Mouse (Mus musculus): Measurements from ENCODE around the gene Mef2d. TPM values are rescaled to one million over a fixed set of nuclear protein-coding genes. Genes with fewer than 3 reads are reported as not detected.
A peak's percentile ranks its signal among the peaks of the same experiment; 100 is the strongest.

The Mef2d gene
- polyA plus RNA-seq, 2 experiments = 6.4 to 10.3 TPM

DNA sequence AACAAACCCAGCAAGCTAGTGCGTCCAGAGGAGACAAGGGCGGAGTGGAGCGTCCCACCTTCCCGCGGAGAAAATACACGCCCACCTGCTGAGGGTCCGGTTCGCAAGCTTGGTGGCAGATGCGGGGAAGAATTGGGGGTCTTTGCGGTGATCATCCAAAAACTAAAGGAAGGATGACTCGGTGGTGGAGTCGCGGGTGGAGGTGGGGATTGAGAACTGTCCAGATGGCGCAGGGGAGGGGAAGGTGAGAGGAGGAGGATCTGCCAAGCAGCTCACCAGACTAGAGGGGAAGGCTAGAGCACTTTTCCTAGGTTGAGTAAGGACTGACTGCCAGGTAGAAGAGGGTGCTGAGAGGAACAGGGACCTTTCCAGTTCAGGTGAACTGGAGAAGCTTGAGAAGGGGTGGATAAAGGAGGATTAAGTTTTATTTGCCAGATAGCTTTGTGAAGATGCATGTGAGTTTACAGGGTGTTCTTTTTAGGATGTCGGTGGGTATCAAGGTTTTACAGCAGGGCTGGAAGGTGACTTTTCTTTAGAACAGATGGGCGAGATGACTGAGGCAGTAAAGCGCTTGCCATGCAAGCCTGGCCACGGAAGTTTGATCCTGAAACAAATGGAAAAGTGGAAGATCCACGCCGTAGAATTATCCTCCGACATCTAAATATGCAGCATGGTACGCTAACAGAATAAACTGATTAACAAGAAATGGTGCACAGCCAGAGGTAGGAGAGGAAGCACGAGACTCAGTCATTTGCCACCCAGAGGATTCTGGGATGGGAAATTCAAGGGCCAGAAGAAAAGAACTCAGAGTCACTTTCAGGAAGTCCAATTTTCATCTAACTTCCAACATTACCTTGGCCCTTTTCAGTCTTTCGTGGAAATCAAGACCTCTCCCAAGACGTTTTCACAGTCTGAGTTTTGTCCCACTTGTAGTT is 2.7 kb upstream of the Mef2d start:
- 17% methylated on average over 25 of the region's 25 CpGs for WGBS (ENCODE audit: insufficient replicate concordance)
- Histone ChIP-seq H3K9me3 (ENCODE audit: control insufficient read depth, low read length) (no peaks in the 10 kb centered on the region), H3K4me1 (replicated peaks; ENCODE audit: control insufficient read depth in 2 of 2, insufficient read depth in 2 of 2, low read length in 1 of 2) (peaks cover 19 to 43% of the 10 kb centered on the region in 2 experiments)

DNA sequence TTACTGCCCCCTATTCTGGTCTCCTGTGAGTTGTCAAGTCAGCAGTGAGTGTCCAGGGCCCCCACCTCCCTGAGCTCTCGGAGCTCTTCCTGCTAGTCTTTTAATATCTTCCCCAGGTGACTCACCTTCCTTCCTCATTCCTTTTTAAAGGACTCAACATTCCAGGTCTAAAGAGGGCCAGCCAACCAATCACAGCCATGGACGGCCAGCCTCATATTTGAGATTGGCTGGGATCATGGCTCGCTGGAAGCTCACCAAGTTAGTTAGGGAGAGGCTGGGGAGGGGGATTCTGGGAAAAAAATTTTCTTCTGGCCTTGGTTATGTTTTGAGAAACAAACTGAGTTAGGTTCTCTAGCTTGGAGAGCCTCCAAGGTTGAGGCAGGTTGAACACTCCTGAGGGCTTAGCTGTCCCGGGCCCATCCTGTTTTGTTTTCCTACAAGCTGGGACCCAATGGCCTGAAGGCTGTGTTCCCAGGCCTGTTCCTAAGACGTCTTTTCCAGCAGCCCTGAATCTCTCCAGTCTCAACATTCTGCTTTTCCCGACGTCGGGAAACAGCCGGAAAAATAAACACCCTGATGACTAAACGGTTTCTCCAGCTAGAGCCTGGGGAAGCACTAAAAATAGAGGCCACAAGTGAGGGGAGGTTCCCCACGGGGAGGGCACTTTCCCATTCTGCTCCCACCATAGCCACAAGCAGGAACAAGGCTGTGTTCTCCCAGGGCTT is 1.8 kb upstream of the Mef2d start:
- Histone ChIP-seq H3K36me3 (replicated peaks; ENCODE audit: control insufficient read depth, insufficient read depth, low read depth) (no peaks in the 10 kb centered on the region), H3K27ac (no peak overlapping the region), H3K4me2 (ENCODE audit: low read depth) (no peak overlapping the region), H3K4me3 (ENCODE audit: insufficient read depth in 1 of 2, low read depth in 2 of 2, low read length in 2 of 2) (no peak overlapping the region), H3K9ac (replicated peaks) (no peak overlapping the region), H3K9me3 (ENCODE audit: control insufficient read depth, low read length) (no peaks in the 10 kb centered on the region), H3K27me3 (ENCODE audit: control insufficient read depth, insufficient read depth, low read length) (no peaks in the 10 kb centered on the region), H3K4me1 (replicated peaks; ENCODE audit: control insufficient read depth in 2 of 2, insufficient read depth in 2 of 2, low read length in 1 of 2) (peaks cover 26 to 51% of the 10 kb centered on the region in 2 experiments)
- 29% methylated on average over 11 of the region's 11 CpGs for WGBS (ENCODE audit: insufficient replicate concordance)
- TF ChIP-seq CTCF (IDR thresholded peaks at IDR 0.05; ENCODE audit: low read depth) = no peak
- no peak for TF ChIP-seq EP300 (IDR thresholded peaks at IDR 0.05; ENCODE audit: low read depth)
- DNase-seq (ENCODE audit: low read depth in 3 of 3, low spot score in 3 of 3) (no peak), ATAC-seq (ENCODE audit: insufficient read depth) (no peak)

More for the DNA sequence above, 2.7 kb upstream of the Mef2d start:
- DNase-seq (ENCODE audit: low read depth in 3 of 3, low spot score in 3 of 3) (no peak), ATAC-seq (ENCODE audit: insufficient read depth) (no peak)
- Histone ChIP-seq H3K9ac (replicated peaks) (peak overlapping the region; percentile 51), H3K4me2 (ENCODE audit: low read depth) (peak overlapping the region; percentile 83), H3K27me3 (ENCODE audit: control insufficient read depth, insufficient read depth, low read length) (no peaks in the 10 kb centered on the region), H3K4me3 (ENCODE audit: insufficient read depth in 1 of 2, low read depth in 2 of 2, low read length in 2 of 2) (peak overlapping the region; percentile 57 to 58), H3K36me3 (replicated peaks; ENCODE audit: control insufficient read depth, insufficient read depth, low read depth) (no peaks in the 10 kb centered on the region), H3K27ac (no peak overlapping the region)
- TF ChIP-seq EP300 (IDR thresholded peaks at IDR 0.05; ENCODE audit: low read depth) (no peak), CTCF (IDR thresholded peaks at IDR 0.05; ENCODE audit: low read depth) (no peak)

- Histone ChIP-seq H3K27me3 (ENCODE audit: control insufficient read depth, insufficient read depth, low read length) (no peaks in the 10 kb centered on the region), H3K27ac (peak overlapping the region; percentile 84), H3K4me3 (ENCODE audit: insufficient read depth in 1 of 2, low read depth in 2 of 2, low read length in 2 of 2) (no peak overlapping the region; a peak in 1 of 4 replicates), H3K4me1 (replicated peaks; ENCODE audit: control insufficient read depth in 2 of 2, insufficient read depth in 2 of 2, low read length in 1 of 2) (peaks cover 31 to 57% of the 10 kb centered on the region in 2 experiments), H3K9ac (replicated peaks) (no peak overlapping the region), H3K9me3 (ENCODE audit: control insufficient read depth, low read length) (no peaks in the 10 kb centered on the region), H3K4me2 (ENCODE audit: low read depth) (peak overlapping the region; percentile 78), H3K36me3 (replicated peaks; ENCODE audit: control insufficient read depth, insufficient read depth, low read depth) (no peaks in the 10 kb centered on the region)
- TF ChIP-seq EP300 (IDR thresholded peaks at IDR 0.05; ENCODE audit: low read depth) (no peak), CTCF (IDR thresholded peaks at IDR 0.05; ENCODE audit: low read depth) (no peak)
- ATAC-seq (ENCODE audit: insufficient read depth) (no peak), DNase-seq (ENCODE audit: low read depth in 3 of 3, low spot score in 3 of 3) (no peak)
- 31% methylated on average over 6 of the region's 6 CpGs for WGBS (ENCODE audit: insufficient replicate concordance)
These were observed 1.2 kb upstream of the Mef2d start for GRCm38 (mm10) chr3:88140903-88141430.

- Histone ChIP-seq H3K4me1 (replicated peaks; ENCODE audit: control insufficient read depth in 2 of 2, insufficient read depth in 2 of 2, low read length in 1 of 2) (peaks cover 36 to 62% of the 10 kb centered on the region in 2 experiments), H3K4me3 (ENCODE audit: insufficient read depth in 1 of 2, low read depth in 2 of 2, low read length in 2 of 2) (peak overlapping the region; percentile 59 to 81), H3K9me3 (ENCODE audit: control insufficient read depth, low read length) (no peaks in the 10 kb centered on the region), H3K4me2 (ENCODE audit: low read depth) (peak overlapping the region; percentile 78), H3K27me3 (ENCODE audit: control insufficient read depth, insufficient read depth, low read length) (no peaks in the 10 kb centered on the region), H3K9ac (replicated peaks) (peak overlapping the region; percentile 34), H3K36me3 (replicated peaks; ENCODE audit: control insufficient read depth, insufficient read depth, low read depth) (no peaks in the 10 kb centered on the region), H3K27ac (peak overlapping the region; percentile 84)
- ATAC-seq (ENCODE audit: insufficient read depth) = no peak
- 9% methylated on average over 9 of the region's 9 CpGs for WGBS (ENCODE audit: insufficient replicate concordance)
- no peak for TF ChIP-seq EP300 (IDR thresholded peaks at IDR 0.05; ENCODE audit: low read depth)
- TF ChIP-seq CTCF (IDR thresholded peaks at IDR 0.05; ENCODE audit: low read depth) = no peak
- no peak for DNase-seq (ENCODE audit: low read depth in 3 of 3, low spot score in 3 of 3)
These were observed 759 bp upstream of the Mef2d start for GRCm38 (mm10) chr3:88141439-88141786.

GRCm38 (mm10) chr3:88142546-88142915 is 359 bp downstream of the Mef2d start:
- TF ChIP-seq EP300 (IDR thresholded peaks at IDR 0.05; ENCODE audit: low read depth) = no peak
- TF ChIP-seq CTCF (IDR thresholded peaks at IDR 0.05; ENCODE audit: low read depth) = no peak
- H3K36me3 ChIP-seq (replicated peaks; ENCODE audit: control insufficient read depth, insufficient read depth, low read depth) = no peaks in the 10 kb centered on the region
- H3K4me3 ChIP-seq (ENCODE audit: insufficient read depth in 1 of 2, low read depth in 2 of 2, low read length in 2 of 2) = peak overlapping the region; percentile 70 to 81
- no peaks in the 10 kb centered on the region for H3K27me3 ChIP-seq (ENCODE audit: control insufficient read depth, insufficient read depth, low read length)
- no peaks in the 10 kb centered on the region for H3K9me3 ChIP-seq (ENCODE audit: control insufficient read depth, low read length)
- WGBS (ENCODE audit: insufficient replicate concordance) = under 1% methylated on average over 57 of the region's 57 CpGs
- ATAC-seq (ENCODE audit: insufficient read depth) (peak; percentile 47), DNase-seq (ENCODE audit: low read depth in 3 of 3, low spot score in 3 of 3) (no peak)
- peak overlapping the region; percentile 79 for H3K9ac ChIP-seq (replicated peaks)
- H3K4me1 ChIP-seq (replicated peaks; ENCODE audit: control insufficient read depth in 2 of 2, insufficient read depth in 2 of 2, low read length in 1 of 2) = peaks cover 42 to 71% of the 10 kb centered on the region in 2 experiments
- H3K27ac ChIP-seq = peak overlapping the region; percentile 84
- peak overlapping the region; percentile 78 for H3K4me2 ChIP-seq (ENCODE audit: low read depth)

All from liver, embryonic 14.5 days (tissue).